Mouse (Mus musculus): ENCODE data around the gene Spsb1.

Spsb1 gene

DNA sequence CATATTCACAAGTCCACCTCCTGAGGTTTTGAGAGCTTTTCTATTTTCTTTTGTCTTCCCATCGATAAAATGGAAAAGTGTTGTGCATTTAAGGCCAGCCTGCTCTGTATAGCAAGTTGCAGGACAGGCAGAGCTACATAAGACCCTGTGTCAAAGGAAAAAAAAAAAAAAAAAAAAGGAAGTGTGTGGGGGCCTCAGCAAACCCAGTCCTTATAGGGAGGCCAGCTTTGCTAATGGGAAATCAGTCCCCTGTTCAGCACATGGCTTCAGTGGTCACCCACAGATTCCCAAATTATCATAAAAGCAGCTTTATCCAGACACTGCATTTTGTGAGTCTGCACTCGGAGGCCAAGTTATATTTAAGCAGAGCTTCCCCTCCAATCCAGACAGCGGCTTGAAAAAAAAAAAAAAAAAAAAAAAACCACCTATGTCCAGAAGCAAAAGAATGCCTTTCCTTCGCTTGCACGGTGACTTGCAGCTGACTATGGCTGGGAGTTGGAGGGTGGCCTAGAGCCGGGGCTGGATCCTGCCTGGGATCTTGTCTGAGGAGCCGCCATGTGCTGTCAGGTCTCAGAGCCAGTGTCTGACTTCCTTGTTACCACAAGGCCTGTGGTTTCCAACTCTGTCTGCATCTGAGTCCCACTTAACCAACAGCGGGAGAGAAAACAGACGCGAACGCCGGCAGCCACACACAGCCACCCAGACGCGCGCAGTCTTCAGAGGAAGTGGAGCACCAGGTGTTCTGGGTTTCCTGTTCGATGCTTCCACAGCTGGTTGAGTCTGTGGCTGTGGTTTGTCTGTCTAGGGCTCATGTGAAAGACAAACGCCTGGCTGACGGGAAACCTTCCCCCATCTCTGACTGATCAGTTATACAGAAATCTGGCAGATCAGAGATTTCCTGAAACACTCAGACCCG lies 98.7 kb downstream of the Spsb1 start:
- DNase-seq (ENCODE audit: low spot score): no peak

DNA sequence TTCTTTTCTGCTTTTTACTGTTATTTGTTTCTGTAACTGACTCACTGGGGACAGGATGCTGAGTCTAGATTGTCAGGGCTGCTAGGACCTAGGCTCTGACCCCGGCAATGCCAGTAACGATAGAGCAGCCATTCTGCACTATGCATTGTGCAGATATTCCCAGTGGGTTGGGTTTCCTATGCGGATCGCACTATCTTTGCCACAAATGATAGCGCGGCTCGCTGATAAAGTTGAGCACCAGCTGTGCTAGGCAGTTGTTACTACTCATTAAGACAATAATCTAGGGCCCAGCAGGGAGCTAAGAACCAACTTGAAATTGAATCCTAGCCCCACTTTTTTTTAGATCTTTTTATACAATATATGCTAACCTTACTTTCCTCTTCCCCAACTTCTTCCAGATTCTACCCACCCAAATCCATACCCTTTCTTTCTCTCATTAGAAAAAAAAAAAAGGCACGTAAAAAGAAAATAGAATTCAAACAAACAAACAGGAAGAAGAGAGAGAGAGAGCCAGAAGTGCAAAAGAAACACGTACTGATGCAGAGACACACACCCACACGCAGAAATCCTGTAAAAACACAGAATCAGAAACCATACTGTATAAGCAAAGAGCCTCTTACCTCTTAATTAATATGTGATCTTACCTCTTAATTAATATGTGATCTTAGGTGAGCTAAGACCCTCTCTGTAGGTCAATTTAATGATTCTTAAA lies 99.5 kb downstream of the Spsb1 start:
- DNase-seq (ENCODE audit: low spot score): no peak

DNA sequence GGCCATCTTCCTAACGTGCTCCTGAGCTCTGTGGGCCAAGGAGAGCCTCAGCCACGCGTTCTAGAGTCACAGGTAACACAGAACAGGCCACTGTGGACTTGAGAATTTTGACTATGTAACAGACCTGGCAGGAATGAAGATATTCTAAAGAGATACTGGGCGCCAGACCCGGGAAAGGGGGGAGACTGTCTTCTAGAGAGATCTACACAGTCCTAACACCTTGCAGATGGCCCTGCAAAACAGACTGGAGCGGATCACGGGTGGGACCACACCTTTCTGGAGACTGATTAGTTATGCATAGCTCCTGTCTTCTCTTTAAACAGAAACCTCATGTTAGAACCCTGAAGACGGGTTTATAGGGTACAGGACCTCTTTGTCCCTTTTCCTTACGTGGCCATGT lies 100.1 kb downstream of the Spsb1 start:
- no peak for DNase-seq (ENCODE audit: low spot score)

DNA sequence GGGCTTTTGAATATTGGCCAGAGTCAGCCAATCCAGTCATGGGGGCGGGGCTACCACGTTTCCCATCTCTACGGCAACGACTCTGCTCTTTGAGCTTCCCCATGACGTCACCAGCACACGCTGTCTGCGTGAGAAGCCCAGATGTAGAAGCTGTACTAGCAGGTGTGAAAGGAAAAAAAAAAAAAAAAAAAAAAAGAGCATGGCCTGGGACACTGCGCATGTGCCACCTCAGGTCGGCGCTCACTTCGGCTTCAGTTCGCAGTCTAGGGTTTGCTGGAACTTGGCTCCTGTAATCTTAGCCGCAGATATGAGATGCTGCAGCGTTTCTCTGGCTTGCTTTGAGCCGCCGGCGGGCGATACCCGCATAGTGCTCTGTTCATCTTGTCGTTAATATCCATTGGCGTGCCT lies 100.5 kb downstream of the Spsb1 start:
- DNase-seq (ENCODE audit: low spot score): no peak

DNA sequence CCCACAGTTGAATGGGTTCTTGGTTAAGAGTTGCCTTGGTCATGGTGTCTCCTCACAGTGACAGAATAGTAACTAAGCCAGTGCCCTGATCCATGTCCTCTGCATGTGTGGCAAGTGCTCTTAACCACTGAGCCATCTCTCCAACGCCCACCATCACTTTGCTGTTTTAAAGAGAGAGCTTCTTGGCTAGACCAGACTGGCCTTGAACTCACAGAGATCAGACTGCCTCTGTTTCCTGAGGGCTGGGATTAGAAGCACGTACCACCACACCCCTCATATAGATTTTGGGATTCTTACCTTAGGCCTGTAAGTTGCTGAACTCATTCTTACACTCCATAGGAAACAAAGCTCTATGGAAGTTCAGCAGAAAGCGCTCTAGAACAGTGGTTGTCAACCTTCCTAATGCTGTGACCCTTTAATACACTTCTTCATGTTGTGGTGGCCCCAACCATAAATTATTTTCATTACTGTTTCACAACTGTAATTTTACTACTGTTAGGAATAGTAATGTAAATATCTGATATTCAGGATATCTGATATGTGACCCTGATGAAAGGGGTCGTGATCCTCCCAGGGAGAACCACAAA lies 101.1 kb downstream of the Spsb1 start:
- DNase-seq (ENCODE audit: low spot score): no peak

DNA sequence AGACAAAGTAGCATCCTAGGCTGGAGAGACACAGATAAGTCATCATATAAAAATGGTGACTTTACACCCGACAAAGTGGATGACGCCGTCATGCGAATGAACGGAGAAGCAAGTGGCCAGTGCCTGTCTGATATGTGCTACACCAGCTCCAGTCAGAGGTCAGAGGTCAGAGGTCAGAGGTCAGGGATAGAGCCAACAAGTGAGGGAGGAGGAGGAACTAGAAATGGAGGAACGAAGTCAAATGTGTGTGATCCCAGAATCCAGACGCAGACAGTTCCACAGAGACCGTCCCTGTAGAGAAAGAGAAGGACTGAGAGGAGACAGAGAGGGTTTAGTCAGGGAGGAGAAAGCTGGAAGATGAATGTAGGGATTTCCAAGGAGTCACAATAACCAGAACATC lies 103.3 kb downstream of the Spsb1 start:
- DNase-seq (ENCODE audit: low spot score): no peak

DNA sequence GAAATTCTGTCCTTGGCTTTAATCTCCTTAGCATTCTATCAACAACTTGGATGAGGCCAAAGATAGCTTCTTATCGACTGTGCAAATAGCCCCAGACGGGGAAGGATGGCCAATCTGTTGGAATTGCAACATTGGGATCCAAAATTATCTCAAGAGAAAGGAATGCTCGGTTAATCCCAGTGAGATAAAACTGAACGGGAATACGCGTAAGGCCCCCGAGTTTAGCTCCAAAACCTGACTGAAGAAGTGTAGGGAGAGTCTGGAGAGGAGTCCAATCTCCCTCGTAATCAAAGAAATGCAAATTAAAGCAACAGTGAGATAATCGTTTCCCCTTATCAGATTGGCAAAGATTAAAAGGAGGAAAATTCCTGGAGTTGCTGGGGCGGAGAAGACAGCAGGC lies 104.2 kb downstream of the Spsb1 start:
- no peak for DNase-seq (ENCODE audit: low spot score)

DNA sequence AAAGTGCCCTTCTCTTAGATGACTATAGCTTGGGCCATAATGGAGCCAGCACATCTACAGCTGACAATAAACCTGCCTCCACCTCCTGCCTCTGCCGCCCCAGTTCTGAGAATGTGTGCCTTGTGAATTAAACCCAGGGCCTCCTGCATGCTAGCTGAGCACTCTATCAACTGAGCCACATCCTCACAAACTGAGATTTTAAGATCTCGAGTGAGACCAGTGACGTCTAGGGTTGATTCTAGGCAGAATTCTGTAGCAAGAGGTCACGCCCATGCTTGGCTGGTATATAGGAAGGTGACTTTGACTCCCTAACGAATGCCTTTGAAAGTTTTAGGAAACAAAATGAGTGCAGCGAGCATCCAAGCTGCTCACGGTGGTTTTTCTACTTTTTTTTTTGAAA lies 104.8 kb downstream of the Spsb1 start:
- DNase-seq (ENCODE audit: low spot score): no peak

DNA sequence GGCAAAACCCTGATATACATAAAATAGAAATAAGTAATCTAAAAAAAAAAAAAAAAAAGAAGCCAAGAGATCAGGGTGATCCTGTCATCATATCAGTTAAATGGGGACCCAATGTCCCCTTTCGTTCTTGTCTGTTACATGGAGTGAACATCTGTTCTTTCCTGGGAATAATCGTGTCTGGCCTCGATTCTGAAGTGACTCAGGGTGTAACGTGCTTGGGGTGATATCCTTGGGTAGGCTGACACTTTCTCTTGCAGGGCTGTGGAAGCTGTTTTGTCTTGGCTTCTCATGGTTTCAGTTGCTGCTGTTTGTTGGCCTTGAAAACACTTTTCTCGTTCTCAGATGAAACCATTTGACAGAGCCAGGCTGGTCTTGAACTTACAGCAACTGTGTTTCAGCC lies 105.8 kb downstream of the Spsb1 start:
- DNase-seq (ENCODE audit: low spot score): no peak

DNA sequence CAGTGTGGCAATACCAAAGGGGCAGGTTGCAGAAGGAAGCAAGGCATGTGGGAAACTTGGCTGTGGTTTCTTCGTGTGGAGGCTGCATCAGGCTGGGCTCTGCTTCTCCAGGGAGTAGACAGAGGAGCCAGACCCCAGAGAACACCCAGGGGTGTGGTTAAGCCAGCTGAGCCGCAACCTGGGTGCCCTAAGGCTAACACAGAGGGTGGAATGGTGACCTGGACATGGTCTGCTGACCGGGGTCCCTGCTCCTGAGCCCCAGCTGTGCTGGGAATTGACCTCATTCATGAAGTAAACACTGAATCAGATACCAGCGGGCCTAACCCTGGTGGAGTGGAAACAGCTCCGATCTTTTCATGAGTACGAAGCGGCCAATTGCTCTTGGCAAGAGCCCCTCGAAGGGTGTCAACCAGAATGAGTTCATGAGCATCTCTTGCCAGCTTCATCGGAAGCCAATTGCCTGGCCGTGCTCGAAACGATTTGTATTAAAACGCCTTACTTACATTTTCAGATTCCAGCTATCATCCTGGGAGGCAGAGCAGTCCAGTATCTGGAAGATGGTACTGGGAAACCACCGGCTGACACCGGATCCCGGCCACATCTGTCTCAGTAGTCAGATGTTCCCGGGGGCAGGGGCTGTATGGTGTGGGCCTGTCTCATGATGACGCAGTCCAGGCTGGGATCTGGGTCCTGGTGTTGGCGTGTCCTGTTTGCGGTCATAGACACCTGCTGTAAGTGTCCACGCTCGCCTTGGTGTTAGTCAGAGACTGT lies 107.8 kb downstream of the Spsb1 start:
- DNase-seq (ENCODE audit: low spot score): no peak
